Mouse (Mus musculus): ENCODE results near the gene Klhl26. TPM values are rescaled to one million over a fixed set of nuclear protein-coding genes. Genes with fewer than 3 reads are reported as not detected.

Klhl26 gene
- polyA plus RNA-seq, 1 experiment from 2014 or later, result 29.6 TPM

Other genes starting within 250 kb of the Klhl26 start
- gene Sugp2, start 242.7 kb downstream of the Klhl26 start, polyA plus RNA-seq (2016; fragmentation: Nextera tagmentation; extraction: Ambion mirVana), result 47.5 and 54.0 TPM in 2 replicates
- gene Armc6, start 242.5 kb downstream of the Klhl26 start, polyA plus RNA-seq (2016; fragmentation: Nextera tagmentation; extraction: Ambion mirVana), result 28.7 and 33.3 TPM in 2 replicates
- 89.4 and 89.6 TPM in 2 replicates for gene Homer3, start 194.1 kb downstream of the Klhl26 start, polyA plus RNA-seq (2016; fragmentation: Nextera tagmentation; extraction: Ambion mirVana)
- 54.8 and 58.9 TPM in 2 replicates for gene Ddx49, start 174.5 kb downstream of the Klhl26 start, polyA plus RNA-seq (2016; fragmentation: Nextera tagmentation; extraction: Ambion mirVana)
- 267 and 295 TPM in 2 replicates for gene Cope, start 174.4 kb downstream of the Klhl26 start, polyA plus RNA-seq (2016; fragmentation: Nextera tagmentation; extraction: Ambion mirVana)
- 10.0 and 11.1 TPM in 2 replicates for gene Cers1, start 161.2 kb downstream of the Klhl26 start, polyA plus RNA-seq (2016; fragmentation: Nextera tagmentation; extraction: Ambion mirVana)
- 2.1 and 3.2 TPM in 2 replicates for gene Gdf1, start 147.2 kb downstream of the Klhl26 start, polyA plus RNA-seq (2016; fragmentation: Nextera tagmentation; extraction: Ambion mirVana)
- 33.7 and 36.0 TPM in 2 replicates for gene Upf1, start 123.7 kb downstream of the Klhl26 start, polyA plus RNA-seq (2016; fragmentation: Nextera tagmentation; extraction: Ambion mirVana)
- 0.61 and 1.4 TPM in 2 replicates for gene Comp, start 103.4 kb downstream of the Klhl26 start, polyA plus RNA-seq (2016; fragmentation: Nextera tagmentation; extraction: Ambion mirVana)
- 22.1 and 24.1 TPM in 2 replicates for gene Crtc1, start 37.4 kb downstream of the Klhl26 start, polyA plus RNA-seq (2016; fragmentation: Nextera tagmentation; extraction: Ambion mirVana)
- gene Tmem59l, start 10.4 kb upstream of the Klhl26 start, polyA plus RNA-seq (2016; fragmentation: Nextera tagmentation; extraction: Ambion mirVana), result 27.1 and 29.6 TPM in 2 replicates
- gene Crlf1, start 16.2 kb upstream of the Klhl26 start, polyA plus RNA-seq (2016; fragmentation: Nextera tagmentation; extraction: Ambion mirVana), result 70.1 and 74.4 TPM in 2 replicates
- gene Rex1bd, start 29.8 kb upstream of the Klhl26 start, polyA plus RNA-seq (2016; fragmentation: Nextera tagmentation; extraction: Ambion mirVana), result 145 and 146 TPM in 2 replicates
- gene Uba52, start 33.8 kb upstream of the Klhl26 start, polyA plus RNA-seq (2016; fragmentation: Nextera tagmentation; extraction: Ambion mirVana), result 863 and 916 TPM in 2 replicates
- gene Fkbp8, start 50.8 kb upstream of the Klhl26 start, polyA plus RNA-seq (2016; fragmentation: Nextera tagmentation; extraction: Ambion mirVana), result 306 and 327 TPM in 2 replicates
- 53.0 and 54.7 TPM in 2 replicates for gene Kxd1, start 51.0 kb upstream of the Klhl26 start, polyA plus RNA-seq (2016; fragmentation: Nextera tagmentation; extraction: Ambion mirVana)
- 19.1 TPM in 2 replicates for gene Ell, start 62.5 kb upstream of the Klhl26 start, polyA plus RNA-seq (2016; fragmentation: Nextera tagmentation; extraction: Ambion mirVana)
- 185 and 195 TPM in 2 replicates for gene Isyna1, start 117.4 kb upstream of the Klhl26 start, polyA plus RNA-seq (2016; fragmentation: Nextera tagmentation; extraction: Ambion mirVana)
- 134 and 142 TPM in 2 replicates for gene Ssbp4, start 131.9 kb upstream of the Klhl26 start, polyA plus RNA-seq (2016; fragmentation: Nextera tagmentation; extraction: Ambion mirVana)
- gene Lrrc25, start 139.2 kb upstream of the Klhl26 start, polyA plus RNA-seq (2016; fragmentation: Nextera tagmentation; extraction: Ambion mirVana), result 1.1 and 1.2 TPM in 2 replicates
- gene Gdf15, start 155.5 kb upstream of the Klhl26 start, polyA plus RNA-seq (2016; fragmentation: Nextera tagmentation; extraction: Ambion mirVana), result not detected in 2 replicates
- gene Pgpep1, start 183.4 kb upstream of the Klhl26 start, polyA plus RNA-seq (2016; fragmentation: Nextera tagmentation; extraction: Ambion mirVana), result 59.5 and 70.4 TPM in 2 replicates
- gene Lsm4, start 196.3 kb upstream of the Klhl26 start, polyA plus RNA-seq (2016; fragmentation: Nextera tagmentation; extraction: Ambion mirVana), result 303 and 326 TPM in 2 replicates
- gene Jund, start 222.0 kb upstream of the Klhl26 start, polyA plus RNA-seq (2016; fragmentation: Nextera tagmentation; extraction: Ambion mirVana), result 142 and 150 TPM in 2 replicates
- gene Iqcn, start 226.5 kb upstream of the Klhl26 start, polyA plus RNA-seq (2016; fragmentation: Nextera tagmentation; extraction: Ambion mirVana), result not detected in 2 replicates
- not detected in 2 replicates for gene Gm3336, start 241.6 kb upstream of the Klhl26 start, polyA plus RNA-seq (2016; fragmentation: Nextera tagmentation; extraction: Ambion mirVana)
- gene Pde4c, start 246.8 kb upstream of the Klhl26 start, polyA plus RNA-seq (2016; fragmentation: Nextera tagmentation; extraction: Ambion mirVana), result 0.17 and 0.29 TPM in 2 replicates

Data from embryonic facial prominence, embryonic 12.5 days (tissue).